ENCODE assay signal across 8 mouse cellular contexts in genomic region chr19:45796061-45796556, GRCm38 (mm10). TPM values are rescaled to one million over a fixed set of nuclear protein-coding genes. Genes with fewer than 3 reads are reported as not detected.
A peak's percentile ranks its signal among the peaks of the same experiment; 100 is the strongest.
DNase-seq lines count a peak whose midpoint lies in the region; ATAC-seq lines count a peak whose summit lies in the region.

No protein-coding gene starts in this region.

- intact Hi-C loops in left cerebral cortex, postnatal 4 days (cut with DNase I), result no loop called here

- H3K9ac ChIP-seq in heart, embryonic 14.5 days (ENCODE audit: low read length), result no peak overlapping the region
- H3K9ac ChIP-seq in midbrain, embryonic 11.5 days (ENCODE audit: low read length), result no peak overlapping the region

- no peak overlapping the region for H3K4me3 ChIP-seq in heart, embryonic 14.5 days (ENCODE audit: control insufficient read depth in 1 of 2, insufficient read depth in 1 of 2, low read depth in 1 of 2, low read length in 2 of 2)
- H3K4me3 ChIP-seq in midbrain, embryonic 11.5 days (ENCODE audit: low read depth, low read length), result no peak overlapping the region; the same call in 1 of the 2 replicates

- no peak overlapping the region for H3K27ac ChIP-seq in heart, embryonic 14.5 days (replicated peaks in 1 of 2; ENCODE audit: control insufficient read depth in 1 of 2, insufficient read depth in 1 of 2, low read depth in 2 of 2, low read length in 2 of 2)
- no peak overlapping the region for H3K27ac ChIP-seq in midbrain, embryonic 11.5 days (ENCODE audit: low read depth, low read length)

- no peak; the same call in 1 of the 2 replicates for ATAC-seq in heart, embryonic 14.5 days (ENCODE audit: insufficient number of reproducible peaks, insufficient read depth, low FRiP score, low read depth)
- peak; percentile 90 for ATAC-seq in inflammation-experienced regulatory T-cells, adult 6 months
- ATAC-seq in midbrain, embryonic 11.5 days (ENCODE audit: low FRiP score), result 0 out of 2 replicates have a peak, but pooled peaks have one; percentile 44

- DNase-seq in heart, adult 18-20 months, result no peak
- peak; percentile 63 for DNase-seq in embryo, embryonic 10 days (ENCODE audit: low spot score)
- DNase-seq in midbrain, embryonic 11.5 days (ENCODE audit: low spot score, missing footprints), result peak; percentile 90
- no peak for DNase-seq in layer of hippocampus, adult 8-10 months (ENCODE audit: low spot score in 2 of 2)
- DNase-seq in gastrocnemius, postnatal 4 days (ENCODE audit: low spot score in 2 of 2), result no peak
- DNase-seq in left cerebral cortex, postnatal 4 days, result no peak

- H3K36me3 ChIP-seq in heart, embryonic 14.5 days (ENCODE audit: control insufficient read depth, insufficient read depth, low read length), result no peaks in the 10 kb centered on the region
- H3K36me3 ChIP-seq in midbrain, embryonic 11.5 days (ENCODE audit: control insufficient read depth, insufficient read depth, low read length), result no peaks in the 10 kb centered on the region

- 15% methylated on average over 15 of the region's 15 CpGs for WGBS in heart, embryonic 14.5 days
- WGBS in midbrain, embryonic 11.5 days, result 11% methylated on average over 15 of the region's 15 CpGs

- peak overlapping the region; percentile 47 for H3K4me2 ChIP-seq in heart, embryonic 14.5 days (ENCODE audit: low read length)
- peak overlapping the region; percentile 37 for H3K4me2 ChIP-seq in midbrain, embryonic 11.5 days

- 0 out of 2 replicates have a peak, but pooled peaks cover 3% of the 10 kb centered on the region for H3K9me3 ChIP-seq in heart, embryonic 14.5 days (ENCODE audit: control insufficient read depth, low read length)
- H3K9me3 ChIP-seq in midbrain, embryonic 11.5 days (ENCODE audit: control insufficient read depth, low read length), result no peaks in the 10 kb centered on the region

- peaks cover 0 to 2% of the 10 kb centered on the region in 2 experiments; a peak in 1 of 4 replicates for H3K4me1 ChIP-seq in heart, embryonic 14.5 days (ENCODE audit: control insufficient read depth in 2 of 2, insufficient read depth in 2 of 2, low read length in 2 of 2)
- no peaks in the 10 kb centered on the region for H3K4me1 ChIP-seq in midbrain, embryonic 11.5 days (ENCODE audit: control insufficient read depth, insufficient read depth, low read length)

- no peaks in the 10 kb centered on the region for H3K27me3 ChIP-seq in heart, embryonic 14.5 days (ENCODE audit: control insufficient read depth, insufficient read depth, low read length)
- no peaks in the 10 kb centered on the region for H3K27me3 ChIP-seq in midbrain, embryonic 11.5 days (ENCODE audit: control insufficient read depth, insufficient read depth, low read length)

RNA-seq across cellular contexts. Expression of gene Mgea5, which starts 12.5 kb away (rescaled TPM):
- 47.0 and 47.1 TPM in 2 replicates for polyA plus RNA-seq in heart, embryonic 14.5 days (2014; fragmentation: Nextera tagmentation; extraction: Ambion mirVana)
- 10 to 100 TPM; 72.5 to 76.3 TPM for total RNA-seq in heart, adult 18-20 months (2021)
- 100 to 1,000 TPM; 124 to 242 (median 205) TPM for polyA plus RNA-seq in inflammation-experienced regulatory T-cells, adult 6 months (2017; shearing (Covaris generic))
- 68.8 and 78.9 TPM in 2 replicates for polyA plus RNA-seq in midbrain, embryonic 11.5 days (2014; fragmentation: Nextera tagmentation; extraction: Ambion mirVana)
- 100 to 1,000 TPM; 137 to 170 (median 155) TPM for total RNA-seq in layer of hippocampus, adult 8-10 months (2022)
- 10 to 100 TPM; 54.7 to 64.1 TPM for total RNA-seq in gastrocnemius, postnatal 4 days (2021)
- 100 to 1,000 TPM; 207 to 210 TPM for total RNA-seq in left cerebral cortex, postnatal 4 days (2021)

RNA-seq across cellular contexts. Expression of gene Kcnip2, which starts 19.8 kb away (rescaled TPM):
- 3.1 and 3.6 TPM in 2 replicates for polyA plus RNA-seq in heart, embryonic 14.5 days (2014; fragmentation: Nextera tagmentation; extraction: Ambion mirVana)
- total RNA-seq in heart, adult 18-20 months (2021), result 100 to 1,000 TPM; 176 to 206 TPM
- polyA plus RNA-seq in inflammation-experienced regulatory T-cells, adult 6 months (2017; shearing (Covaris generic)), result 10 to 100 TPM in 2 of 3 experiments, 1 to 10 TPM in 1; 3.4 to 13.9 (median 10.1) TPM
- 0.66 and 1.0 TPM in 2 replicates for polyA plus RNA-seq in midbrain, embryonic 11.5 days (2014; fragmentation: Nextera tagmentation; extraction: Ambion mirVana)
- 100 to 1,000 TPM; 163 to 211 (median 185) TPM for total RNA-seq in layer of hippocampus, adult 8-10 months (2022)
- under 1 TPM; 0.52 to 0.54 TPM for total RNA-seq in gastrocnemius, postnatal 4 days (2021)
- 10 to 100 TPM; 61.2 to 67.7 TPM for total RNA-seq in left cerebral cortex, postnatal 4 days (2021)

RNA-seq across cellular contexts. Expression of gene Npm3, which starts 46.7 kb away (rescaled TPM):
- polyA plus RNA-seq in heart, embryonic 14.5 days (2014; fragmentation: Nextera tagmentation; extraction: Ambion mirVana), result 9.8 and 10.2 TPM in 2 replicates
- total RNA-seq in heart, adult 18-20 months (2021), result 10 to 100 TPM; 17.5 to 18.3 TPM
- 10 to 100 TPM; 12.9 to 73.1 (median 57.3) TPM for polyA plus RNA-seq in inflammation-experienced regulatory T-cells, adult 6 months (2017; shearing (Covaris generic))
- polyA plus RNA-seq in midbrain, embryonic 11.5 days (2014; fragmentation: Nextera tagmentation; extraction: Ambion mirVana), result 9.3 and 10.4 TPM in 2 replicates
- total RNA-seq in layer of hippocampus, adult 8-10 months (2022), result 10 to 100 TPM in 2 of 4 experiments, 1 to 10 TPM in 2; 7.6 to 12.9 (median 9.1) TPM
- 10 to 100 TPM; 22.2 to 24.3 TPM for total RNA-seq in gastrocnemius, postnatal 4 days (2021)
- total RNA-seq in left cerebral cortex, postnatal 4 days (2021), result 10 to 100 TPM; 26.3 to 31.6 TPM

RNA-seq across cellular contexts. Expression of gene Fgf8, which starts 53.4 kb away (rescaled TPM):
- 0.46 TPM in 1 of 2 replicates, not detected in the other for polyA plus RNA-seq in heart, embryonic 14.5 days (2014; fragmentation: Nextera tagmentation; extraction: Ambion mirVana)
- total RNA-seq in heart, adult 18-20 months (2021), result not detected
- not detected for polyA plus RNA-seq in inflammation-experienced regulatory T-cells, adult 6 months (2017; shearing (Covaris generic))
- 8.5 and 11.4 TPM in 2 replicates for polyA plus RNA-seq in midbrain, embryonic 11.5 days (2014; fragmentation: Nextera tagmentation; extraction: Ambion mirVana)
- not detected for total RNA-seq in layer of hippocampus, adult 8-10 months (2022)
- total RNA-seq in gastrocnemius, postnatal 4 days (2021), result not detected
- not detected for total RNA-seq in left cerebral cortex, postnatal 4 days (2021)

Comparison
In these comparisons a context has a peak if more than half of its experiments do, and no peak if none do; other contexts are left out.
1. DNase-seq: peak in embryo, embryonic 10 days (single experiment) and midbrain, embryonic 11.5 days (single experiment); none in heart, adult 18-20 months (0 of 2), layer of hippocampus, adult 8-10 months (0 of 2), gastrocnemius, postnatal 4 days (0 of 2) and left cerebral cortex, postnatal 4 days (single experiment).
2. RNA of gene Kcnip2, which starts 19.8 kb away (total RNA-seq): 163 to 211 TPM in layer of hippocampus, adult 8-10 months, 176 to 206 TPM in heart, adult 18-20 months and 61.2 to 67.7 TPM in left cerebral cortex, postnatal 4 days; 0.52 to 0.54 TPM in gastrocnemius, postnatal 4 days; every median in the first group is over 10 times any median in the second.